Mouse (Mus musculus) kidney, adult 9 months (tissue): ENCODE results near the gene Krtcap2.

ENCODE experiments used
- DNase-seq: peaks from one replicate; pipeline ENCODE4 v3.0.0; 2022

Krtcap2 gene

GRCm38 (mm10) chr3:89225918-89226317, 19.8 kb upstream of the Krtcap2 start:
- no peak for DNase-seq

DNA sequence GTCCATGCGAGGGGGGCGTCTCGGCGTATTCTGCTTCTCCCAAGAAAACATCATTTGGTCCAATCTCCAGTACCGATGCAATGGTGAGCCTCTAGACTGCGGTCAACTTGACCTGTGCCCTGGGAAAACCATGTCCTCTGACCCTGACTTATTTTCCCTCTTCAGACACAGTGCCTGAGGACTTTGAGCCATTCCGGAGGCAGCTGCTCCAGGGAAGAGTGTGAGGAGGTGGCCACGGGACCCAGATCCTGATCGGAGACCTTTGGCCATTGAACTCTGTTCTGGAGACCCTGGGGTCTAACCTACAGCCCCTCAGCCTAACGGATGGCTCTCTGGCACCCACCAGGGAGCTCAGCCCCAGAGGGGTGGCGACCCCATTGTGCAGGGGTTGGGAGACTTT, 19.4 kb upstream of the Krtcap2 start:
- no peak for DNase-seq

- no peak for DNase-seq
Observed at GRCm38 (mm10) chr3:89226900-89227299, 18.9 kb upstream of the Krtcap2 start, which contains the start of gene Mtx1. Mtx1 (minus strand) TSS chr3:89227088.

- peak; percentile 87 for DNase-seq
Observed at GRCm38 (mm10) chr3:89227307-89228179, 18.2 kb upstream of the Krtcap2 start.

GRCm38 (mm10) chr3:89228180-89228549, 17.6 kb upstream of the Krtcap2 start:
- peak; percentile 96 for DNase-seq

GRCm38 (mm10) chr3:89228836-89229235, 16.9 kb upstream of the Krtcap2 start, which contains the start of gene Muc1:
Muc1 (plus strand) TSS chr3:89229057.
- no peak for DNase-seq

DNA sequence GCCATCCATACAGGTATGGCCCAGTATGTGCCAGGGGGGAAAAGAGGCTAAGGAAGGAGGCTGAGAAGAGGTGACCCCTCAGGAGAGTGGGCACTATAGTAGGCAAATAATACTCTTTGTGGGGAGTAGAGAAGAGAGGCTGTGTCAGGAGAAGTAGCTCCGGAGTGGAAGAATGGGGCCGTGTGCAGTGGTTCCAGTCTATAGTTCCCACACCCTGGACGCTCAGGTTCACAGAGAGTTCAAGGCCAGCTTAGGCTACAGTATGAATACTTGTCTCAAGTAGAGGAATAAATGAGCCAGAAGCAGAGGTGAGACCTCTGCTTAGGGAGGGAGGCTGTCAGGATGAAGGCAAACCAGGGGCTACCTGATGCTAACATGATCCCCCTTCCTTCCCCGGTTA, 16.5 kb upstream of the Krtcap2 start:
- no peak for DNase-seq

DNA sequence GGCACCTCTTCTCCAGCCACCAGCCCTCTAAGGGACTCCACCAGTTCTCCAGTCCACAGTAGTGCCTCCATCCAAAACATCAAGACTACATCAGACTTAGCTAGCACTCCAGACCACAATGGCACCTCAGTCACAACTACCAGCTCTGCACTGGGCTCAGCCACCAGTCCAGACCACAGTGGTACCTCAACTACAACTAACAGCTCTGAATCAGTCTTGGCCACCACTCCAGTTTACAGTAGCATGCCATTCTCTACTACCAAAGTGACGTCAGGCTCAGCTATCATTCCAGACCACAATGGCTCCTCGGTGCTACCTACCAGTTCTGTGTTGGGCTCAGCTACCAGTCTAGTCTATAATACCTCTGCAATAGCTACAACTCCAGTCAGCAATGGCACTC, 15.2 kb upstream of the Krtcap2 start:
- DNase-seq = no peak

- DNase-seq = no peak
Observed at GRCm38 (mm10) chr3:89231345-89231744, 14.4 kb upstream of the Krtcap2 start.

DNA sequence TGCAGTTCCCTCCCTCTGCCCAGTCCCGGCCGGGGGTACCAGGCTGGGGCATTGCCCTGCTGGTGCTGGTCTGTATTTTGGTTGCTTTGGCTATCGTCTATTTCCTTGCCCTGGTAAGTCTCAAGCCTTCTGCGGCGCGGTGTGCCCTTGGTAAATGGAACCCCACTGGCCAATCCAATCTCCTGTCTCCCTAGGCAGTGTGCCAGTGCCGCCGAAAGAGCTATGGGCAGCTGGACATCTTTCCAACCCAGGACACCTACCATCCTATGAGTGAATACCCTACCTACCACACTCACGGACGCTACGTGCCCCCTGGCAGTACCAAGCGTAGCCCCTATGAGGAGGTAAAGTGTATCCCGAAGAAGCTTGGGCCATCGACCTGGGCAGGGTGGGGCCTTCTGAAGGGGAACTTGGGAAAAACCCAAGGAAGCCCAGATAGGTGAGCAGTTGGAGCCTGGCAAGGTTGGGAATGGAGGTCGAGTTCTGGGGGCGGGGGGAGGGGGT, 13.9 kb upstream of the Krtcap2 start:
- no peak for DNase-seq

DNA sequence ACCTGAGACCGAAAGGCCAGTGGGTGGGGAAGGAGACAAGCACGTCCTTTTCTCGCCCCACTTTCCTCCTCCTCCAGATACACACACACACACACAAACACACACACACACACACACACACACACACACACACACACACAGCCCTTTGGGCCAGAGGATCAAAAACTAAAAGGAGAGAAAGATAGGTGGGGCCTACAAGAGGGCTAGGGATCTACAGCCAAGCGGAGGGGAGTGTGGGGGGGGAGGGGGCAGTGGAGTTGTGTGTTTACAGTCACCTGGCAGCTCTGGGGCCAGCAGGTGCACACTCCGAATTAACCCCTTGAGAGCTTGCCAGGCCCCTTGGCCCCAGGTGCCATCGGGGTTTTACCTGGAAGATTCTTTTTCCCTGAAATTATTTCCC, 13.2 kb upstream of the Krtcap2 start:
- no peak for DNase-seq

DNA sequence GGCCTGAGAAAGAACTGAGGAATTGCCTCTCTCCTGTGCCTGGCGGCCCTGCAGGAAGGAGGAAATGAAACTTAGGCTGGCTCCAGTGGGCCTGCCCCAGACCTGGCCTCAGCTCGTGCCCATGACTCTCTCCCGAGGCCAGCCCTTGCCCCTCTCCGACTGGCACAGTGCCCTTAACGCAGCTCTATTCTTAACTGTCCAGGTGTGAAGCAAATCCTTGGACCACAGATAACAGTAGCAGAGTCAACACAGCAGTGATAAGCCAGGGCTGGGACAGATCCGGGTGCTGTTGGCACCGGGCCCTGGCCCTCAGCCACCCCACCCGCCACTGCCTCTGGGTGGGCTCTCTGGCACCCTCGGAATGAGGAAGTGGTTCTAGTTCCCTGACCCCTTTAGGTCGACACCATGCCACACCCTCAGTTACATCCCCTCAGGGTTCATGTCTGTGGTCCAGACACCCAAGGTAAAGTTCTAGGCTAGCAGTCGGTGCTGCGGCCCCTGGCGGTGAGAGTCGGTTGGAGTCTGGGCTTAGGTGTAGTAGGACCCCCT, 12.1 kb upstream of the Krtcap2 start:
- no peak for DNase-seq

DNA sequence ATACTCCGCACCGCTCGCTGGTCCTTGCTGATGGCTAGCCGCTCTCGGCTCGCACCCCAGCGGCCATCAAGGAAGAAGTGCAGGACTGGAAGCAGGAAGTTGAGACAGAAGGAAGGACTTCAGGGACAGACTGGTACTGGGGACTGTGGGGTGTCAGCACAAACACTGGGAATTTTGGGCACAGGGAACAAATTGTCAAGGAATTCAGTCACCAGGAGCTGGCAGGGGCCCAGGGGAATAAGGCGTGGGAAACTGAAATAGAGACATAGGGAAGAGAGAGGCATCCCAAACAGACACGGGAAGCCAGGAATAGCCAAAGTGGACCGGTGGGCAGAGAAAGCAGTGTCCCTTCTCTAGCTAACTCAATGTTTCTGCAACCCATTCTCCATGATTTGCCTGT, 9.2 kb upstream of the Krtcap2 start:
- DNase-seq = no peak

DNA sequence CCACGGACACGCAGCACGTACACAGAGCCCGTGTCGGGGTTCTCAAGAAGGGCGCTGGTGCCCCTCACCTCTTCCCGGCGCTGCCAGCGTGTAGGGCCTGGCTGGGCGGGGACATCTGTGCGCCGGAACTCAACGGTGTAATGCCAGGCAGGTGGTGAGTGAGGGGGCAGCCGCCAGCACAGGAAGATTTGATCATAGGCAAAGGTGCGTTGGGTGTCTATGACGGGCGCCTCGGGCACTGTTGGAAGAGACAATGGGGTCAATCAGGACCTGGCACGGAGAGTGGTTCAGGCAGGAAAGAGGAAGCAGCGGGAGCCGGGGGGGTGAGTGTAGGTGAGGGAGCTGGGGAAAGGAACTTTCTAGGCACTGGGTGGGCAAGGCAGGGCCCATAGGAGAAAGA, 8.1 kb upstream of the Krtcap2 start:
- DNase-seq = no peak

DNA sequence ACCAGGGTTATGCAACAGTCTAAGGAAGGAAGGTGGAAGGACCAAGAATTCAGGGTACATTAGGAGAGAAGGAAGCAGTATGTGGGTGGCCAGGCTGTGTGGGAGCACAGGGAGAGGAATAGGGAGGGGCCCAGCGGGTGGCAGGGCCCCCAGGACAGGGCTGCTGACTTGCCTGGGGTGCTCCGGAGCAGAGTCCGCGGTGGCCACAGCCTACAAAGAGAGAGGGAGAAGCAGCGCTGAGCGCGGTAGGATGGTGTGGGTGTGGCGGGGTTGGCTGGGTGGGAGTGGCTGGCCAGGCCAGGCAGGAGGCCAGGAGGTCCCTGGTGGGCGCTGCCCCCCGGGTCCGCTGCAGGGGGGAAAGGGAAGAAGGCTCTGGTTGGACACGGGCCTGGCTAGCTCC, 7.3 kb upstream of the Krtcap2 start:
- no peak for DNase-seq

GRCm38 (mm10) chr3:89242331-89242895, 3.4 kb upstream of the Krtcap2 start:
- DNase-seq = peak; percentile 79

DNA sequence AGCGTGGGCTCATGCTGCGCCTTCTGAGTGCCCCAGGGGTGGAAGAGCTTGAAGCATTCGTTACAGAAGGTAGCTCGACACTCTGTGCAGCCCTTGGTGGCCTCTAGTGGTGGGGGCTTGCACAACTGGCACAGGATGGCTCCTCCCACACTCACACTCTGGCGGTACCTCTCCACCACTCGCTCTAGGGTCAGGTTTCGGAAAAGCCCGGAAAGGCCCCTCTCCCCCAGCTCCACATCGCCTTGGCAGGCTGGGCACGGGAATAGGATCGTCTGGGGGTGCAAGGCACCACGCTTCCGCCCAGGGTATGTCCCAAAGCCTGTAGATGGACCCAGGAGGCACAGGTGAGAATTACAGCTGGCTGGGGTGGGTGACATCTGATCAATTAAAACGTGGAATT, 2.2 kb upstream of the Krtcap2 start:
- peak; percentile 66 for DNase-seq

DNA sequence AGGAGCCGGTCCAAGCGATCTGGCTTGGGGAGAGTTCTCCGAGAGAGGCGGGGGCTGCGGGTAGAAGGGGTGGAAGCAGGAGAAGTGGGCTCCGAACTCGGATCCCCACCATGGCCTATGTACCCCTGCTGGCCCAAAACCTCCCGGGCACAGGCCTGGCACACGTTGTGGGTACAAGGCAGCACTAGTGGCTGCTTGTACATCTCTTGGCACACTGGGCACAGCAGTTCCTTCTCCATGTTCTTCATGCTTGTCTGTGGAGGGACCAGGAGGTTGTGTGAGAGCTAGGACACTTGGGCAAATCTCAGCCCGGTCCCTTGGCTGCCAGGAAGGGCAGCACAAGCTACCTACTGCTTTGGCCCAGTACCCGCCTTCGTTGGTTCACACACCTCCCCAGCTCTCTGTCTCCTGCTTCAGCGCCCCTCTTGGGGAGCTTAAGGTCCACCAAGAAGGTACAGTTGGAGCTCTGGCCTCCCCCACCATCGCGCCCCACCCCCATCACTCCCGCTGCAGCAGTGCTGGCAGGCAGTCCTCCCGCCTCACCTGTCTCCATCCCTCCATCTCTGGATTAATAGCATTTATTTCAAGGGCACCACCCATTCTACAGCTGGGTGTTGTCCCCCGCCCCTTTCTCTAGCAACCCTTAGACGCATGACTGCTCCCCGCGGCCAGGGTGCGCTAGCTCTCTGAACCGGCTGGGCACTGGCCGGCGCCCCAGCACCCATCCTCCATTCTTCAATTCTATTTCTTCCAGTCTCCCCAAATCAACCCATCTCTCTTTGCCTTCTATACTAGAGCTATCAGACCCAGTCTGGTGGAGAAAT, 1.4 kb upstream of the Krtcap2 start:
- DNase-seq = peak; percentile 54

DNA sequence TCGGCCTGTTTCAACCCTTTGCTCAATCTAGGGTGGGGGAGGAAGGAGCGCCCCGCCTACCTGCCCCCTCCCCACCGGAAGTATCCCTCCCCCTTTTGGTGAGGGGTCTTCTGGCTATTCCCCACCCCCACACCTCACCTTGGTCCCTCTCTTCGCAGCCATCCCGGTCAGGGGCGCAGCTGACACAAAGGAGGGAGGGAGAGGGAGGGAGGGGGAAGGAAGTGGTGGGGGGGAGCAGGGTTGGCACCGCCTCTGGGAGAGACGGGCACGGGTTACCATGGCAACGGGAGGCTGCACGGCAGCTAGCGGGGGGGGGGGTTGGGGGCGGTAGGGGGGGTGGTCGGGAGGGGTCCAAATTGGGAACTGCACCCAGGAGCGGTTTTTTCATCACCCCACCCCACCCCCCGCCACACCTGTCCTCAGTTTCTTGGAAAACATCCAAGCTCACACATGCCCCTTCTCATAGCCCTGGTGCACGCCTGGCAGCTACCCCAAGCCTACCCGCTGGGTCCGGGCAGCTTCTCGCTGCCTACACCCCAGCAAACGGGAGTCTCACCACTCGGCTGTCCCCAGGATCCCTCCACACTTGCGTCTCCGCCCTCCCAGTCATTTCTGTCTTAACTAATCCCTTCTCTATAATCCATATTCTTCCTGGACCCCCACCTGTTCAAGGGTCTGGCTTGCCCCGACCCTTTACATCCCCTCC, 631 bp upstream of the Krtcap2 start:
- DNase-seq = peak; percentile 33

GRCm38 (mm10) chr3:89246261-89247100, 715 bp downstream of the Krtcap2 start, which contains the start of gene Trim46:
Trim46 (minus strand) TSS chr3:89246309.
- peak; percentile 90 for DNase-seq

DNA sequence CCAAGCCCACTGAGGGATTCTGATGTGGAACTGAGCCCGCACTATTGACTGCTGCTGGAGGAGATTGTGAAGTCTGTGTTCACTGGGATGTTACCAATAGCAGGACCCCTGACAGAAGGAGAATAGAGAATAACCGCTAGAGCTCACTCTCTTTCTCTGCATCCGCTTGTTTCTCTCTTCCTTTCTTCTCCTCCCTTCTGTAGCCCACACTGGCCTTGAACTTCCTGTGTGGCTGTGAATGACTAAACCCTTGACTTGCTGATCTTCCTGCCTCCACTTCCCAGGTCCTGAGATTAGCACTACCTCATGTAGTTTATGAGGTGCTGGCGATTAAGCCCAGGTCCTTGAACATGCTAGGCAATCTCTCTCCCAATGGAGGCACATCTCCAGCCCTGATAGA, 1.7 kb downstream of the Krtcap2 start:
- no peak for DNase-seq
